Mouse (Mus musculus) midbrain, postnatal 0 days (tissue): ENCODE results near the gene Snx32. TPM values are rescaled to one million over a fixed set of nuclear protein-coding genes. Genes with fewer than 3 reads are reported as not detected.

Experiments
- ATAC-seq: fragments of 200-750 bp; cut with Nextera tagmentation; 2 replicates; pipeline ENCODE4 v1.8.0; 2017; ENCODE audit warnings: moderate number of reproducible peaks, mild to moderate bottlenecking, moderate TSS enrichment, moderate library complexity; ENCODE audit not compliant: low FRiP score
- DNase-seq: peaks from one replicate; pipeline ENCODE4 v3.0.0-alpha.2; 2015; ENCODE audit warnings: low spot score
- H3K27ac ChIP-seq: fragments of 300-500 bp; sonication (generic); 2 replicates; pipeline ENCODE4 v1.5.1; 2014; ENCODE audit warnings: low read depth, mild to moderate bottlenecking, low read length, mixed read lengths
- H3K27me3 ChIP-seq: fragments of 300-500 bp; sonication (generic); 2 replicates; pipeline ENCODE4 v1.6.1; 2014; ENCODE audit warnings: low read length, control low read depth, mixed read lengths; ENCODE audit not compliant: insufficient read depth
- H3K36me3 ChIP-seq: fragments of 300-500 bp; sonication (generic); 2 replicates; pipeline ENCODE4 v1.6.1; 2014; ENCODE audit warnings: low read length, control low read depth, mixed read lengths; ENCODE audit not compliant: insufficient read depth
- H3K4me1 ChIP-seq: fragments of 300-500 bp; sonication (generic); 2 replicates; pipeline ENCODE4 v1.6.1; 2014; ENCODE audit warnings: mild to moderate bottlenecking, control low read depth, antibody characterized with exemption, low read length, mixed read lengths; ENCODE audit not compliant: insufficient read depth
- H3K4me2 ChIP-seq: fragments of 300-500 bp; sonication (generic); 2 replicates; pipeline ENCODE4 v1.6.1; 2014; ENCODE audit warnings: low read depth, mild to moderate bottlenecking, low read length, mixed read lengths; ENCODE audit not compliant: poor library complexity, severe bottlenecking
- H3K4me3 ChIP-seq: fragments of 300-500 bp; sonication (generic); 2 replicates; pipeline ENCODE4 v1.5.1; 2014; ENCODE audit warnings: low read depth, mild to moderate bottlenecking, low read length, moderate library complexity
- H3K9ac ChIP-seq: fragments of 300-500 bp; sonication (generic); replicated peaks from 2 replicates; pipeline ENCODE4 v1.6.1; 2014; ENCODE audit warnings: mild to moderate bottlenecking, low read length, moderate library complexity, mixed read lengths; ENCODE audit not compliant: poor library complexity, severe bottlenecking
- H3K9me3 ChIP-seq: fragments of 300-500 bp; sonication (generic); 2 replicates; pipeline ENCODE4 v1.6.1; 2016; ENCODE audit warnings: low read length, control low read depth
- CTCF ChIP-seq: IDR thresholded peaks from 2 replicates; pipeline ENCODE4 v1.5.1; 2016; ENCODE audit warnings: antibody characterized with exemption, mild to moderate bottlenecking
- WGBS: fragments of 180-500 bp; shearing (Covaris S2); extraction: QIAGEN DNeasy Blood & Tissue Kit; methylation state at CpG from one replicate; pipeline ENCODE4 v1.1.7; 2014; 5-methylcytosine and 5-hydroxymethylcytosine counted together
- polyA plus RNA-seq: library from polyadenylated mRNA; unstranded; fragments of >200 nt; fragmentation: Nextera tagmentation; extraction: Ambion mirVana; gene quantifications from 2 replicates; pipeline ENCODE4 v1.2.1, GENCODE M21; 2015
- total RNA-seq: library from RNA; depleted of rRNA; stranded (reverse); fragments of >200 nt; gene quantifications from 2 replicates; pipeline ENCODE4 v1.2.3, GENCODE M21; 2014

The Snx32 gene
- total and polyA plus RNA-seq, 2 experiments from 2014 or later = 86.2 to 88.7 TPM

- DNase-seq (no peak), ATAC-seq (no peak)
- Histone ChIP-seq H3K9ac (no peak overlapping the region), H3K4me1 (peaks cover 18% of the 10 kb centered on the region), H3K27ac (no peak overlapping the region), H3K9me3 (no peaks in the 10 kb centered on the region), H3K27me3 (no peaks in the 10 kb centered on the region), H3K36me3 (peaks cover 17% of the 10 kb centered on the region), H3K4me2 (no peak overlapping the region), H3K4me3 (no peak overlapping the region)
- no peak for TF ChIP-seq CTCF
- 68% methylated on average over 7 of the region's 7 CpGs for WGBS
Measured at GRCm38 (mm10) chr19:5459019-5459418, 51.3 kb downstream of the Snx32 start.

GRCm38 (mm10) chr19:5457746-5458442 is 52.4 kb downstream of the Snx32 start, which contains the start of gene Ccdc85b:
TSS of gene Ccdc85b (minus strand) at chr19:5457894.
- 13% methylated on average over 14 of the region's 14 CpGs for WGBS
- H3K27me3 ChIP-seq = no peaks in the 10 kb centered on the region
- H3K27ac ChIP-seq = peak within 1 kb of the TSS; percentile 98
- H3K4me1 ChIP-seq = peaks cover 18% of the 10 kb centered on the region
- H3K4me2 ChIP-seq = peak within 1 kb of the TSS; percentile 92
- ATAC-seq = no peak
- no peaks in the 10 kb centered on the region for H3K9me3 ChIP-seq
- peak within 1 kb of the TSS; percentile 91 for H3K9ac ChIP-seq
- no peak for DNase-seq
- H3K36me3 ChIP-seq = peaks cover 10% of the 10 kb centered on the region; the same call in 1 of the 2 replicates
- H3K4me3 ChIP-seq = peak within 1 kb of the TSS; percentile 80
- no peak for TF ChIP-seq CTCF

- H3K27me3 ChIP-seq = no peaks in the 10 kb centered on the region
- peak overlapping the region; percentile 98 for H3K27ac ChIP-seq
- peak; percentile 40 for TF ChIP-seq CTCF
- peaks cover 18% of the 10 kb centered on the region for H3K4me1 ChIP-seq
- WGBS = under 1% methylated on average over 66 of the region's 70 CpGs
- peak overlapping the region; percentile 92 for H3K4me2 ChIP-seq
- peak overlapping the region; percentile 80 for H3K4me3 ChIP-seq
- DNase-seq = peak; percentile 97
- 0 out of 2 replicates have a peak, but pooled peaks cover 4% of the 10 kb centered on the region for H3K36me3 ChIP-seq
- H3K9ac ChIP-seq = peak overlapping the region; percentile 91
- no peaks in the 10 kb centered on the region for H3K9me3 ChIP-seq
- ATAC-seq = peak; percentile 89
Measured at GRCm38 (mm10) chr19:5456922-5457745, 53.2 kb downstream of the Snx32 start.

- no peak for DNase-seq
- TF ChIP-seq CTCF = no peak
- Histone ChIP-seq H3K4me2 (peak overlapping the region; percentile 92), H3K9me3 (no peaks in the 10 kb centered on the region), H3K4me1 (peaks cover 16% of the 10 kb centered on the region), H3K36me3 (0 out of 2 replicates have a peak, but pooled peaks cover 4% of the 10 kb centered on the region), H3K27me3 (no peaks in the 10 kb centered on the region), H3K27ac (peak overlapping the region; percentile 98), H3K9ac (peak overlapping the region; percentile 91), H3K4me3 (peak overlapping the region; percentile 80)
- 0 out of 2 replicates have a peak, but pooled peaks have one; percentile 1 for ATAC-seq
- WGBS = 4% methylated on average over 26 of the region's 26 CpGs
Measured at GRCm38 (mm10) chr19:5456241-5456921, 54.0 kb downstream of the Snx32 start.

- ATAC-seq = no peak
- peaks cover 13% of the 10 kb centered on the region for H3K4me1 ChIP-seq
- 0 out of 2 replicates have a peak, but pooled peaks cover 4% of the 10 kb centered on the region for H3K36me3 ChIP-seq
- no peaks in the 10 kb centered on the region for H3K9me3 ChIP-seq
- no peak overlapping the region for H3K27ac ChIP-seq
- peak overlapping the region; percentile 80 for H3K4me3 ChIP-seq
- H3K4me2 ChIP-seq = peak overlapping the region; percentile 92
- TF ChIP-seq CTCF = no peak
- H3K27me3 ChIP-seq = no peaks in the 10 kb centered on the region
- no peak for DNase-seq
- WGBS = 54% methylated on average over 8 of the region's 8 CpGs
- H3K9ac ChIP-seq = 0 out of 2 replicates have a peak overlapping the region, but pooled peaks have one; percentile 29
Measured at GRCm38 (mm10) chr19:5455568-5455967, 54.8 kb downstream of the Snx32 start.
